Mouse (Mus musculus) urinary bladder, postnatal 0 days (tissue): ENCODE data around the gene Htatip2. TPM values are rescaled to one million over a fixed set of nuclear protein-coding genes. Genes with fewer than 3 reads are reported as not detected.

Source experiments
- polyA plus RNA-seq: library from polyadenylated mRNA; unstranded; fragments of >200 nt; fragmentation: Nextera tagmentation; extraction: Ambion mirVana; gene quantifications from 2 replicates; pipeline ENCODE4 v1.2.1, GENCODE M21; 2015

Htatip2 gene
- polyA plus RNA-seq, result 33.8 and 36.3 TPM in 2 replicates

DNA sequence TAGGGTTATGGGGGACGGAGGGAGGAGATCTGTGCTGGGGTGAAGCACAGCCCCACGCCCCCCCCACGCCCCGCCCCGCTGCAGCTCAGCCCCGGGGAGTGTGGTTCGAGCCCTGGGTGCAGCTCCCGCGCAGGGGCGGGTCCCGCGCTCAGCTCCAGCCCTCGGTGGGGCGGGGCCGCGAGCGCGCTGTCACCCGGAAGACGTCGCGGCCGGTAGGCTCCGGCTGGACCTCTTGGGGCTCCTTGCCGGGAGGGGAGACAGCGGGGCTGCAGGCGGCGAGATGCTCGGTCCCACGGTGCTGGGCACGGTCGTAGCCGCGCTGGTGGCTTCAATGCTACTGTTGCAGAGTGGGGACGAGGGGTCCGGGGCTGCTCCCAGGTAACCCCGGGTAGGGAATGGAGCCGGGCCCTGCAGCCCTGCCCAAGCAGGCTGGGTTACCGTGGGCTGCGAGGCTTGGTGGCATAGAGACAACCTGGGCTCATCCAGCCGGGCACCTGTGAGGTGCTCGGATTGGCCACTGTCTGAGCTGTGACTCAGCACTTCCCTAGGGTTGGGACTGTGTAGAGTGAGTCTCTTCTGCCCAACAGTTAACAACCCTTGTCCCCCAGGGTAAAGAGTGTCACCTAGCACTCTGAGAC lies at the start of gene Htatip2:
TSS of gene Htatip2 (plus strand) at position 182 of the 638 bp plus-strand sequence.

DNA sequence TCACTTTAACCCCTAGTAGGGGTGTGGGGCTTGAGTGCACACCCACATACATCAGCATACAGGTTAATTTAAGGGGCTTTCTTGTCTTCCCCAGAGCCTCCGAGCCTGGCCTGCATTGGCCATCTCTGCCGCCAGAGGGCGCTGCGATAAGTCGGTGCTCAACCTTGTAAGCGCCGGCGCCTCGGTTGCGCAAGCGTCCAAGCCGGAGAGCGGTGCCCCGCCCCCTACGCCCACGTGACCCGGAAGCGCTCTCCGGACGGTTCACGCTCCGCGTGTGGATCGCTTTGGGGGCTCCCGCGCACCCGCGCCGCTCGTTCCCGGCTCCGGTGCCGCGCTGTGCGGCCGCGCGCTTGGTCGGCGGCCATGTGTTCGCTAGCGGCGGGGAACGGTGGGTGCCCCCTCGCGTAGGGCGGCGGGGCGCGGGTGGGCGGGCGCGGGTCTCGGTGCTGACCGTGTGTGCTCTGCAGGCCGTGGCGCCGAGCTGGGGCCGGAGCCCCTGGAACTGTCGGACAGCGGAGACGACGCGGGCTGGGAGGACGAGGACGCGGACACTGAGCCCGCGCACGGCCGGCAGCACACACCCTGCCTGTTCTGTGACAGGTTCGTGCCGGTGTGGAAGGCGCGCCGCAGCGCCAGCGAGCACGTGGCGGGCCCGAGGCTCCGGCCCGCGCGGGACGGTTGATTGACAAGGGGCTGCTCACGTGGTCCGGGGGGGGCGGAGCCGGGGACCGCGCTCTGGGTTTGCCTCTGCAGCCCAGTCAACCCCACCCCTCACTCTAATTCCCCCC lies 19.4 kb downstream of the Htatip2 start, which contains the start of gene Prmt3:
TSS of gene Prmt3 (plus strand) at position 233 of the 788 bp plus-strand sequence.

Other genes starting within 250 kb of the Htatip2 start
- not detected in 2 replicates for gene Dbx1, start 122.3 kb upstream of the Htatip2 start, polyA plus RNA-seq
- gene Prmt3, start 19.2 kb downstream of the Htatip2 start, polyA plus RNA-seq, result 25.4 and 27.5 TPM in 2 replicates
- gene Slc6a5, start 151.0 kb downstream of the Htatip2 start, polyA plus RNA-seq, result not detected in 2 replicates
- 0.71 and 1.1 TPM in 2 replicates for gene Nell1, start 215.7 kb downstream of the Htatip2 start, polyA plus RNA-seq